Mouse (Mus musculus) CD4-positive naive resting alpha-beta T cell, adult 57 days (primary cell): ENCODE data around the gene Aldh1a1. TPM values are rescaled to one million over a fixed set of nuclear protein-coding genes. Genes with fewer than 3 reads are reported as not detected.

Source experiments
- total RNA-seq: library from RNA; stranded (reverse); gene quantifications from one replicate; pipeline ENCODE4 v1.2.4, GENCODE M21; 2023

Aldh1a1 gene
- 1.6 TPM for total RNA-seq

DNA sequence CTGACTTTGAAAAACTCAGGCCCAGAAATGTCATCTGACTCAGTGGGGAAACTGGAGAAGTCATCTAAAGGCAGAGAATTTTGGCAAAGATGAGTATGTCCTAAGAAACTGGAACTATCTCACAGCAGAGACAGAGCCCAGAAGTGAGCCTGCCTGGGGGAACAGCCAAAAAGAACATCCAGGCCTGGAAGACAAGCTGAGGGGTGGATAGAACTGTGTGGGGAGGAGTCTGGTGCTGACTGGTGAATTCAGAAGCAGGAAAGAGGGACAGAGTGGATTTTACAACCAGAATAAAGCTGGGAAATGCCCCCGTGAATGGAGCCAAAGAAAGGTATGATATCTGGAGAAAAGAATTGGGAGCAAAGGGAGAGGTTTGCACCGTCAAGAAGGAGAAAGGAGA, at the start of gene Aldh1a1:
Aldh1a1 (plus strand) TSS at position 225 of the 400 bp plus-strand sequence.

Other genes with a start within 250 kb of the Aldh1a1 start
- 5.7 TPM for gene Anxa1, start 101.8 kb upstream of the Aldh1a1 start, total RNA-seq
- gene Aldh1a7, start 234.8 kb downstream of the Aldh1a1 start, total RNA-seq, result not detected